Mouse (Mus musculus) yolk sac, embryonic 10.5 days (tissue): ENCODE results near the gene Gm10188.

Source experiments
- DNase-seq: peaks from one replicate; pipeline ENCODE4 v3.0.0-alpha.2; 2017; ENCODE audit warnings: low spot score

Gene Gm10188

GRCm38 (mm10) chr1:132229667-132230066 is at the start of gene Gm10188:
Gene Gm10188 (minus strand): TSS chr1:132229767.
- no peak for DNase-seq

DNA sequence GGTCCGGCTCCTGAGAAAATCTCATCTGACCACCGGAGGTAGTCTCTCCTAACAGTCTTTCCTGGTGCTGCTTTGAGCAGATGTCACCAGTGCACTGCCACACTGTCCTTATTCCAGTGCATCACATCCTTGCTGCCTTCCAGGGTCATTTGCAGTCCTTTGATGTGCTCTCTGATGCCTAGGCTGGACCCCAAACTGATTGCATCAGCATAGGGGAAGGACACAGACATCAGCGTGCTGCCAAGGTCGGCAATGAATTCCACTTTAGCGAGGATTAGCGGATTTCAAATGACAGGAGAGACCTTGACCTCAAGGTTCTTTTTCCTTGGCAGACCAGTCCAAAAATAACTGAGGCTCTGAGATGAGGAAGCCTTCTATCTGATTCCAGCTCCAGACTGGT is 47.6 kb upstream of the Gm10188 start:
- DNase-seq = no peak

GRCm38 (mm10) chr1:132276694-132277093 is 47.1 kb upstream of the Gm10188 start:
- DNase-seq = no peak

DNA sequence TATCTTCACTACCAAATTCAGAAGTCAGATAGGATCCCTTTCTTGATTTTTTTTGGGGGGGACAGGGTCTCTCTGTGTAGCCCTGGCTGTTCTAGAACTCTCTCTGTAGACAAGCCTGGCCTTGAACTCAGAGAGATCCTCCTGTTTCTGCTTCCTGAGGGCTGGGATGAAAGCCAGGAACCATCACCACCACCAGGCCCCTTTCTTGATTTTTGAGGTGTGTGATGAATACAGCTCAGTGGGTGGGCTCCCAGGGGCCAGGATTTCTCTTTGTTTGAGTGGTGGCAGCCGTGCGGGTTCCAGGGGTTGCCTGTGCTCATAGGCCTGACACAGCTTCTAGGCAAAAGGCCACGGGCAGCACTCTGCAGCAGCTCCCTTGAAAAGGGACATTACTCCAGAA is 41.7 kb upstream of the Gm10188 start:
- DNase-seq = no peak

DNA sequence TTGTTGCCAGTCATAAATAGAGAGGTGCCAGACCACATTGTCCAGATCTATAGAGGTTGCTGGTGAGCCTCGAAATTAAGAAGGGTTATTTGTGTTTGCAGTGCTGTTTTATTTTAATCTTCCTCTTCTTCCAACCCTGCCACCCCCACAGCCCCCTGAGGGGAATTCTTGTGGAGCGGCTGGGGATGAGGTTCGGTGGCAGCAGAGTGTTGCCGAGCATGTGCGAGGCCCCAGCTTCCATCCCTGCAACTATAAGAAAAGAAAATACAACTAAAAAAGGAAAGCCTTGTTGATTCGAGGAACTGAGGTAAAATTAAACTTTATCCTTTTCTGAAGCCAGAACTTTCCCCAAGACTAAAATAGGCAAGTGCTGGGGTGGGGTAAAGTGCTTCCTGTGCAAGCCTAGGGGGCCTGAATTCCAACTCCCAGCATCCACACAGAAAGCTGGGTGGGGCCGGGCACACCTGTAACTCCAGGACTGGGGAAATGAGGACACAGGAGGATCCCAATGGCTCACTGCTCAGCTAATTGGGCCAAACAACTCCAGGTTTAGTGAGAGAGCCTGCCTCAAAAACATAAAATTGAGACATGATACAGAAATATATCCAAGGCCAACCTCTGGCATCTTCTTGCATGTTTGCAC is 39.0 kb upstream of the Gm10188 start:
- no peak for DNase-seq

DNA sequence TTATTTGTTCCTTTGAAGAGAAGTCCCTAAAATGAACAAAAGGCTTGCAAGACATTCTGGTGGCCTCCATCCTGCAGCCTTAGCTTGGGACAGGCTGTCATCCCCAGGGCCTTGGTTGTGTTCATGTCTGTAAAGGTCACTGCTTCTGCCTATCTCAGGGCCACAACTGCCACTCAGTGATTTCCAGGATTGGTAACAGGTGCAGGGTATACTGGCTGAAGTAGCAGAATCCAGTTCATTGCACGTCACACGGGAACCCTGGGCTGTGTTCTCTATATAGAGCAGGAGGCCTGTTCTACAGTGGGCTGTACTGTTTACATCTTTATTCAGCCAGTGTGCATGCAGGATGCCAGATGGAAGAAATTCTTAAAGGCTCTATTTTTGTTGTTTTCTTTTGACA is 38.4 kb upstream of the Gm10188 start:
- DNase-seq = no peak

DNA sequence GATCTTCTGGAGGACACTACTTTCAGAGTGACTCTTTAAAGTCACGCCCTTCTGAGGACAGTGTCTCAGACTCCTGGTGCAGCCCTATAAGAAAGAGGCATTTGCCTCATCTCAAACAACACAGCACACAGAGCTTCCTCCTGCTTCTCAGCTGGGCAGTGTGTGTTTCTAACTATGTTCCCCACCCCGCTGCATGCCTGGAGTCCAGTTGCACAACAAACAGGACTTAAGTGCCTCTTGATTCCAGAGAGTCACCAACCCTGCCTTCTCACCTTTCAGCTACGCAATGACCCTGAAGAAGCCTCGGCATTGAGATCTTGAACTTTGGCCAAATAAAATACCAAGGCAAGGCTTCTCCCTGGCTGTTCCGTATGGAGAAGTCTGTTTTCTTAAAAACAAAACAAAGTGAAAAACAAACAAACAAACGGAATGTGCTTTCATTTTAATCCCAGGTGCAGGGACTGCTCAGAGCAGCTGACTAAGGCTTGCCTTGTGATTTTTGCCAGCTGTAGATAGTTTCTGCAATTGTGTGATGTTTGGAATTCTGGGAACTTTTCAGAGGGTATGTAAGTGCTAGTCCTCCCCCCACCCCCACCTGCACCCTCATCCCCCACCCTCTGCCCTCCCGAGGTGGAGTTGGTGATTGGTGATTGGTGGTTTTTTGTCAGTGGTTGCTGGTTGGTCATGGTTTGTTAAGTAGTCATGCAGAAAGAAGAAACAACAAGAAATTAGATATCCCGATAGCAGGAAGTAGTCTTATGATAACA is 37.4 kb upstream of the Gm10188 start:
- no peak for DNase-seq

DNA sequence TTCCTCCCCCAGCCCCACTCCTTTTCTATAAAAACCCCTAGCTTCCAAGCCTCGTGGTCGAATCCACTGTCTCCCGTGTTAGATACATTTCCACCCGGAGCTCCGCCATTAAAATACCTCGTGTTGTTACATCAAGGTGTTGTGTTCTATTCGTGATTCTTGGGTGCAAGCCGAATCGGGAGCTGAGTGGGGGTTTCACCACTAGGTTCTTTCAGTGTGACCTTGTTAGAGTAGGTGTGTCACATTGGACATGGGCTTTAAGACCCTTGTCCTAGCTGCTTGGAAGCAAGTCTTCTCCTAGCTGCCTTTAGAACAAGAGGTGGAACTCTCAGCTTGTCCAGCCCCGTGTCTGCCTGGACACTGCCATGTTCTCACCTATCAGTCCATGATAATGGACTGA is 36.4 kb upstream of the Gm10188 start:
- no peak for DNase-seq

GRCm38 (mm10) chr1:132265211-132265859 is 35.8 kb upstream of the Gm10188 start:
- no peak for DNase-seq

- no peak for DNase-seq
Observed at GRCm38 (mm10) chr1:132264577-132264976, 35.0 kb upstream of the Gm10188 start.

GRCm38 (mm10) chr1:132263618-132264017 is 34.1 kb upstream of the Gm10188 start:
- no peak for DNase-seq

DNA sequence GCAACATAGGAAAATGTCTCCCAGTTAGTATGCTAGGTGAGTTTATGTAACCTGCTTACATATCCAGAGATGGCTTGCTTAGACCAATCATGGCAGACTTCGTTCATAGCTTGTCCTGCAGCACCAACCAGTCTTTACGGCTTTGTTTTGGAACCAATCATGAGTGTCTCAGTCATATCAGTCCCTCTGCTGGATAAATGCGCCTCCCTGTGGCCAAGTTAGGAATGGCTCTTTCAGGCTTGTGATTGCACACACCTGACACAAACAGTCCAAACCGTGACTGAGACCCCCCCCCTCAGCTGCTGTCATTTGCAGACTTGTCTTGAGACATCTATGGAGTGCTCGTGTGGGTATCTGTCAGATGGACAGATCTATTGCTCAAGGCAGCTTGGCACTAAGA is 31.5 kb upstream of the Gm10188 start:
- DNase-seq = no peak

DNA sequence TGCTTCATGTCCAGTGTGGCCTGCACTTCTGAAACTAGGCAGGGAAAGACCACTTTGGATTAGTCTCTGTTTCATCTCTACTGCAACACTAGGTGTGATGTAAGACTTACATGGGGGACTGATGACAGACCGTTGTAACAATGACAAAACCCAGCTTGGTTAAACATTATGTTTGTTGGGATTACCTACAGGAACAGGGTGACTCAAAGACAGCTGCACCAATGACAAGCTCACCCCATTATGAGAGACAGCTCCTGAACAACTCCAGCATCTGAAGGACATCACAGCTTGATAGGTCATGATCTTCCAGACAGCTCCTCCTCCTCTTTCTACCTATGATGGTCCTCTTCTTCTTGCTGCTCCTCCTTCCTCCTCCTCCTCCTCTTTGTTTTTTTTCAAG is 30.8 kb upstream of the Gm10188 start:
- DNase-seq = no peak

- DNase-seq = no peak
Observed at GRCm38 (mm10) chr1:132254467-132254866, 24.9 kb upstream of the Gm10188 start.

DNA sequence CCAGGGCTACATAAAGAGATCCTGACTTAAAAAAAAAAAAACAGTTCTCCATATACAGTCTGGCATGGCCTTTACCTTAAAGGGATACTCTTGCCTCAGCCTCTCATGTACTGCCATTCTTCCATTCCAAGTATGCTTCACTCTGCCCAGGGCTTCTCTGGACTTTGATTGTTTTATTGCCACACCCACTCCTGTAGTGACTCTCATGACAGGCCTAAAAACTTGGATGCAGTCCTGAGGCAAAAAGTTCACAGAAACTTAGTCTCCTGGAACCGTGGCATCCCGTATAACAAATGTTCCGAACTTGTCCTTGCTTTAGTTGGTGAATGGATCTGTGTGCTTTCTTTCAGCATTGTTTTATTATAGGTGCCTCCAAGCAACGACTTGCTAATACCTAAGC is 17.1 kb upstream of the Gm10188 start:
- DNase-seq = no peak

DNA sequence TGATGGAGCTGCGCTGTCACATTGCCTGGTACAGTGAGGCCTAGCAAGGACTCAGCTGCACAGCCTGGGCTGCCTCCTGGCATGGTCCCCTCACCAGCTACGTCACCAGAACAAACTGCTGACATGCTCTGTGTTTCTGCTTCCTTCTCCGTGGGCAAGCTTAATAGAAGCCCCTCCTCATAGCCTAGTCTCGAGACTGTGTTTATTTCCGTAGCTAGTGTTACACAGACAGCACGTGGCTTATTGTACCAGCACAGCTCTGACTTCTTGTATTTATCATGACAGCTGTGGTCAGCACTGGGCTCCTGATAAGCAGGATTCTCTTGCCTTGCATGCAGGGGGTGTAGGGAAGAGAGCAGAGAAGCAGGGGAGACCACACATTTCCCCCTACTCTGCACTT is 16.6 kb upstream of the Gm10188 start:
- DNase-seq = no peak

- DNase-seq = no peak
Observed at GRCm38 (mm10) chr1:132245010-132245409, 15.4 kb upstream of the Gm10188 start.

DNA sequence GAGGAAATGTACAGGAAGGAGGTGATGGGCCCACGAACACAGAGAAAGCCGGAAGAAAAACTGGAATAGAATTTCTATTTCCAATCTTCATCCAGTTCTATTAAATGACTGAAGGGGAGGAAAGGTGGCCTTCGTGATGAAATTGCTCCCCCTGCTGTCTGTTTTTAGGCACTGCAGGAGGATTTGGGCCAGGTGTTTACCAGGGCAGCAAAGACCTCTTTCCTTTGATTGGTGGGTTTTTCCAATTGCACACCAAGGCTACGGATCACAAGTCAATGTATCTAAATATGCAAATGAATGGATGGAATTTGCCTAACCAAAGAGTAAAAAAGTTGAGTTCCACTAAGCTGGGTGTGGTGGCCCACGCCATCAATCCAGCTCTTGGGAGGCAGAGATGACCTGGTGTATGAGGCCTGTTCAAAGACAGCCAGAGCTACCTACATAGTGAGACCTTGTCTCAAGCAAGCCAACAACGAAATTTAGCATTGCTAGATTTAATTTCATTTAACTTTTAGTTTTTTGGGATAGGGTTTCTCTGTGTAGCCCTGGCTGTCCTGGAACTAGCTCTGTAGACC is 8.1 kb upstream of the Gm10188 start:
- DNase-seq = peak; percentile 28

DNA sequence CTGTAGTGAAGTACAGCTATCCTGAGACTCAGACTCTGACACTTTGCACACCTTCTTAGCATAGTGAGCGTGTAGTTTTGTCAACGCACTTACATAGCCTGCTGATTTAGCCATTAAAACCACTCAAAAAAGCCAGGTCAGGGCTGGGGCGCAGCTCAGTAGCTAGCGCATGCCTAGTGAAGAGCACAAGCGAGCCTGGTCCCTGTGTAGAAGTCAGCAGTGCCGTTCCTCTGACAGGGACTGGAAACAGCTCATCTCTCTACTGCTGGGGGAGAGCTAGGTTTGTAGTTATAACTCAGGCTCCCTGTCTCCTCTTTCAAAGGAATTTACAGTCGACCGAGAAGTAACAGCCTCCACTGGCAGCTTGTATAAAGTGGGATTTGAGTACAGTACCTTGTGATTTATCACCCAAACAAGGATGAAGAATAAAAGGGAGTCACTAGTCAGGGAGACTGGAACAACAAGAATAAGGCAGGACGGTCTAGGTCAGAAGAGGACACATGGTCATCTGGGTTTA is 5.2 kb upstream of the Gm10188 start:
- DNase-seq = no peak

- no peak for DNase-seq
Observed at GRCm38 (mm10) chr1:132233566-132233965, 4.0 kb upstream of the Gm10188 start.

- DNase-seq = no peak
Observed at GRCm38 (mm10) chr1:132231470-132232274, 2.1 kb upstream of the Gm10188 start.
